Mouse (Mus musculus): ENCODE data around the gene Ccdc39. TPM values are rescaled to one million over a fixed set of nuclear protein-coding genes. Genes with fewer than 3 reads are reported as not detected.

Gene Ccdc39
- polyA plus RNA-seq, 1 experiment from 2014 or later, result 1.9 TPM

GRCm38 (mm10) chr3:33864000-33864540 lies 20.0 kb upstream of the Ccdc39 start:
- no peak for ATAC-seq (replicated peaks; ENCODE audit: extremely low read depth, insufficient read depth, low FRiP score)
- H3K4me2 ChIP-seq (ENCODE audit: low read depth, low read length), result no peak overlapping the region
- H3K4me1 ChIP-seq (ENCODE audit: control insufficient read depth, insufficient read depth, low read length), result no peaks in the 10 kb centered on the region
- no peaks in the 10 kb centered on the region for H3K9me3 ChIP-seq (replicated peaks; ENCODE audit: control insufficient read depth, low read length)
- no peaks in the 10 kb centered on the region for H3K27me3 ChIP-seq (ENCODE audit: control insufficient read depth, insufficient read depth, low read length)
- no peak overlapping the region for H3K4me3 ChIP-seq (ENCODE audit: low read length)
- no peak overlapping the region for H3K27ac ChIP-seq (ENCODE audit: low read length)
- H3K9ac ChIP-seq (ENCODE audit: low read length), result no peak overlapping the region
- H3K36me3 ChIP-seq (ENCODE audit: control insufficient read depth, insufficient read depth), result no peaks in the 10 kb centered on the region

DNA sequence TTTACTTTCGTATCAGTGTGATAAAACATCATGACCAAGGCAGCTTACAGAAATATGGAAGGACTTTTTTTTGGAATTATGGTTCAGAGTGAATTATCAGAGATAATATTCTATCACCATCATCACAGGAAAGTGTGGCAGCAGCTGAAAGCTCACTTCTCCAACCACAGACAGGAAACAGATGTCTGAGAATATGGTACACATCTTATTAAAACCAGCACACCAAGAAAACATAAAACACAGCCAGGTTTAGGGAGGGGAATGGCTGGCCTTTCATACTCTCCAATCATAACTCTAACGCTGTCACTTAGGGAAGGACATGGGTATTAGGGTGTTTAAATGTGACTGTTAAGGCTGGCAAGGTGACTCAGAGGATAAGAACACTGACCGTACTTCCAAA lies 14.8 kb upstream of the Ccdc39 start:
- no peak for ATAC-seq (replicated peaks; ENCODE audit: extremely low read depth, insufficient read depth, low FRiP score)
- H3K36me3 ChIP-seq (ENCODE audit: control insufficient read depth, insufficient read depth), result no peaks in the 10 kb centered on the region
- no peaks in the 10 kb centered on the region for H3K27me3 ChIP-seq (ENCODE audit: control insufficient read depth, insufficient read depth, low read length)
- no peak overlapping the region for H3K27ac ChIP-seq (ENCODE audit: low read length)
- H3K4me3 ChIP-seq (ENCODE audit: low read length), result no peak overlapping the region
- H3K9ac ChIP-seq (ENCODE audit: low read length), result no peak overlapping the region
- WGBS, result 73% methylated on average over 3 of the region's 3 CpGs
- no peaks in the 10 kb centered on the region for H3K4me1 ChIP-seq (ENCODE audit: control insufficient read depth, insufficient read depth, low read length)
- H3K4me2 ChIP-seq (ENCODE audit: low read depth, low read length), result no peak overlapping the region
- no peaks in the 10 kb centered on the region for H3K9me3 ChIP-seq (replicated peaks; ENCODE audit: control insufficient read depth, low read length)

DNA sequence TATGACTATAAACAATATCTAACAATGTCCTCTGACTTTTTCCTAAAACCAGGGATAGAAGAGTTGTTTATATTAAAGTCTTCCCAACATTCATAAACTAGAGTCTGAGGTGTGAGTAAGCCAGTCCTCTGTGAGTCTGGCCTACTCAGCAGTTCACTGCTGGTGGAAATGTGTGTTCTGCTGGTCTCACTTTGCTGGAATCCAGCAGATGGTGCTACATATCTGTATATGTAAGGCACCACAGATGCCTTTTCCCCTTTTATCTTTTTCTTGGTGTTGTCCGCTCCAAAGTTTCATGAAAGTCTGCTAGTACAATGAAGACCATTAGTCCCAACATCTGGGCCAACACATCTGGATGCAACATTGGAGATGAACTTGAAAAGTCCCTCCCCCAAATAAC lies 9.0 kb upstream of the Ccdc39 start:
- H3K9me3 ChIP-seq (replicated peaks; ENCODE audit: control insufficient read depth, low read length), result no peaks in the 10 kb centered on the region
- H3K27me3 ChIP-seq (ENCODE audit: control insufficient read depth, insufficient read depth, low read length), result no peaks in the 10 kb centered on the region
- no peak overlapping the region for H3K9ac ChIP-seq (ENCODE audit: low read length)
- H3K4me3 ChIP-seq (ENCODE audit: low read length), result no peak overlapping the region
- no peaks in the 10 kb centered on the region for H3K4me1 ChIP-seq (ENCODE audit: control insufficient read depth, insufficient read depth, low read length)
- H3K4me2 ChIP-seq (ENCODE audit: low read depth, low read length), result no peak overlapping the region
- no peaks in the 10 kb centered on the region for H3K36me3 ChIP-seq (ENCODE audit: control insufficient read depth, insufficient read depth)
- 46% methylated on average over 1 of the region's 1 CpGs for WGBS
- no peak overlapping the region for H3K27ac ChIP-seq (ENCODE audit: low read length)
- no peak for ATAC-seq (replicated peaks; ENCODE audit: extremely low read depth, insufficient read depth, low FRiP score)

GRCm38 (mm10) chr3:33850856-33851255 lies 6.7 kb upstream of the Ccdc39 start:
- H3K27me3 ChIP-seq (ENCODE audit: control insufficient read depth, insufficient read depth, low read length), result no peaks in the 10 kb centered on the region
- H3K27ac ChIP-seq (ENCODE audit: low read length), result no peak overlapping the region
- WGBS, result 70% methylated on average over 4 of the region's 4 CpGs
- H3K4me2 ChIP-seq (ENCODE audit: low read depth, low read length), result no peak overlapping the region
- no peak overlapping the region for H3K9ac ChIP-seq (ENCODE audit: low read length)
- no peaks in the 10 kb centered on the region for H3K36me3 ChIP-seq (ENCODE audit: control insufficient read depth, insufficient read depth)
- H3K4me1 ChIP-seq (ENCODE audit: control insufficient read depth, insufficient read depth, low read length), result no peaks in the 10 kb centered on the region
- no peak overlapping the region for H3K4me3 ChIP-seq (ENCODE audit: low read length)
- no peaks in the 10 kb centered on the region for H3K9me3 ChIP-seq (replicated peaks; ENCODE audit: control insufficient read depth, low read length)
- no peak for ATAC-seq (replicated peaks; ENCODE audit: extremely low read depth, insufficient read depth, low FRiP score)

DNA sequence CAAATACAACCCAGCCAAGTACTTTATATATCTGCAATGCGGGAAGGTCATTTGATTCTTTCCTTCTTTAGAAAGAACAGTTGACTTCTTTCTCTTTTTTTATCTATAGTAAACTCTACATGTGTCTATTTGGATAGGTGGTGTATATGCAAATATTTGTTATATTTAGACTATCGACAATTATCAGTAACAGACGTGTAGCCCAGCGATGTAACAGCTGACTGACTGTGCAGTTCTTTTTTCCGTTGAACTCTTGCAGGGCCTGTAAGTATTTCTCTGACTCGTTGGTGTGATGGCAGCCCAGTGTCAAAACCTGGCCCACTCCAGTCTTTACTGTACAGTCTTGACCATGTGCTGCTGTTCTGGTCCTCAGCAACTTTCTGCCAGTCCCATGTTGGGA lies 2.5 kb upstream of the Ccdc39 start:
- WGBS, result 62% methylated on average over 6 of the region's 6 CpGs
- no peaks in the 10 kb centered on the region for H3K36me3 ChIP-seq (ENCODE audit: control insufficient read depth, insufficient read depth)
- no peak overlapping the region for H3K9ac ChIP-seq (ENCODE audit: low read length)
- H3K4me2 ChIP-seq (ENCODE audit: low read depth, low read length), result no peak overlapping the region
- no peak overlapping the region for H3K27ac ChIP-seq (ENCODE audit: low read length)
- H3K9me3 ChIP-seq (replicated peaks; ENCODE audit: control insufficient read depth, low read length), result no peaks in the 10 kb centered on the region
- H3K4me3 ChIP-seq (ENCODE audit: low read length), result no peak overlapping the region
- ATAC-seq (replicated peaks; ENCODE audit: extremely low read depth, insufficient read depth, low FRiP score), result no peak
- no peaks in the 10 kb centered on the region for H3K27me3 ChIP-seq (ENCODE audit: control insufficient read depth, insufficient read depth, low read length)
- peaks cover 3% of the 10 kb centered on the region; the same call in 1 of the 2 replicates for H3K4me1 ChIP-seq (ENCODE audit: control insufficient read depth, insufficient read depth, low read length)

GRCm38 (mm10) chr3:33838877-33839276 lies 5.2 kb downstream of the Ccdc39 start:
- whole genome bisulfite sequencing, result 40% methylated on average over 10 of the region's 10 CpGs

GRCm38 (mm10) chr3:33836576-33836975 lies 7.5 kb downstream of the Ccdc39 start:
- no peak for ATAC-seq (replicated peaks; ENCODE audit: extremely low read depth, insufficient read depth, low FRiP score)
- 0 out of 2 replicates have a peak, but pooled peaks cover 2% of the 10 kb centered on the region for H3K9me3 ChIP-seq (replicated peaks; ENCODE audit: control insufficient read depth, low read length)
- 84% methylated on average over 13 of the region's 13 CpGs for WGBS

More at GRCm38 (mm10) chr3:33838877-33839276, 5.2 kb downstream of the Ccdc39 start:
- no peak for ATAC-seq (replicated peaks; ENCODE audit: extremely low read depth, insufficient read depth, low FRiP score)
- Histone ChIP-seq H3K4me2 (ENCODE audit: low read depth, low read length) (peak overlapping the region; percentile 50), H3K27me3 (ENCODE audit: control insufficient read depth, insufficient read depth, low read length) (no peaks in the 10 kb centered on the region), H3K36me3 (ENCODE audit: control insufficient read depth, insufficient read depth) (no peaks in the 10 kb centered on the region), H3K27ac (ENCODE audit: low read length) (no peak overlapping the region), H3K9ac (ENCODE audit: low read length) (no peak overlapping the region), H3K4me3 (ENCODE audit: low read length) (peak overlapping the region; percentile 25), H3K4me1 (ENCODE audit: control insufficient read depth, insufficient read depth, low read length) (peaks cover 6% of the 10 kb centered on the region; the same call in 1 of the 2 replicates), H3K9me3 (replicated peaks; ENCODE audit: control insufficient read depth, low read length) (0 out of 2 replicates have a peak, but pooled peaks cover 2% of the 10 kb centered on the region)

GRCm38 (mm10) chr3:33832351-33832750 lies 11.8 kb downstream of the Ccdc39 start:
- no peaks in the 10 kb centered on the region for H3K9me3 ChIP-seq (replicated peaks; ENCODE audit: control insufficient read depth, low read length)
- no peak overlapping the region for H3K4me2 ChIP-seq (ENCODE audit: low read depth, low read length)
- no peak for ATAC-seq (replicated peaks; ENCODE audit: extremely low read depth, insufficient read depth, low FRiP score)
- peaks cover 3% of the 10 kb centered on the region; the same call in 1 of the 2 replicates for H3K4me1 ChIP-seq (ENCODE audit: control insufficient read depth, insufficient read depth, low read length)
- no peak overlapping the region for H3K4me3 ChIP-seq (ENCODE audit: low read length)
- WGBS, result 77% methylated on average over 10 of the region's 10 CpGs
- H3K27me3 ChIP-seq (ENCODE audit: control insufficient read depth, insufficient read depth, low read length), result no peaks in the 10 kb centered on the region
- H3K9ac ChIP-seq (ENCODE audit: low read length), result no peak overlapping the region
- no peak overlapping the region for H3K27ac ChIP-seq (ENCODE audit: low read length)
- H3K36me3 ChIP-seq (ENCODE audit: control insufficient read depth, insufficient read depth), result no peaks in the 10 kb centered on the region

More at GRCm38 (mm10) chr3:33836576-33836975, 7.5 kb downstream of the Ccdc39 start:
- H3K27ac ChIP-seq (ENCODE audit: low read length), result no peak overlapping the region
- no peak overlapping the region for H3K4me3 ChIP-seq (ENCODE audit: low read length)
- no peak overlapping the region for H3K4me2 ChIP-seq (ENCODE audit: low read depth, low read length)
- peaks cover 3% of the 10 kb centered on the region; the same call in 1 of the 2 replicates for H3K4me1 ChIP-seq (ENCODE audit: control insufficient read depth, insufficient read depth, low read length)
- no peaks in the 10 kb centered on the region for H3K27me3 ChIP-seq (ENCODE audit: control insufficient read depth, insufficient read depth, low read length)
- no peak overlapping the region for H3K9ac ChIP-seq (ENCODE audit: low read length)
- H3K36me3 ChIP-seq (ENCODE audit: control insufficient read depth, insufficient read depth), result no peaks in the 10 kb centered on the region

DNA sequence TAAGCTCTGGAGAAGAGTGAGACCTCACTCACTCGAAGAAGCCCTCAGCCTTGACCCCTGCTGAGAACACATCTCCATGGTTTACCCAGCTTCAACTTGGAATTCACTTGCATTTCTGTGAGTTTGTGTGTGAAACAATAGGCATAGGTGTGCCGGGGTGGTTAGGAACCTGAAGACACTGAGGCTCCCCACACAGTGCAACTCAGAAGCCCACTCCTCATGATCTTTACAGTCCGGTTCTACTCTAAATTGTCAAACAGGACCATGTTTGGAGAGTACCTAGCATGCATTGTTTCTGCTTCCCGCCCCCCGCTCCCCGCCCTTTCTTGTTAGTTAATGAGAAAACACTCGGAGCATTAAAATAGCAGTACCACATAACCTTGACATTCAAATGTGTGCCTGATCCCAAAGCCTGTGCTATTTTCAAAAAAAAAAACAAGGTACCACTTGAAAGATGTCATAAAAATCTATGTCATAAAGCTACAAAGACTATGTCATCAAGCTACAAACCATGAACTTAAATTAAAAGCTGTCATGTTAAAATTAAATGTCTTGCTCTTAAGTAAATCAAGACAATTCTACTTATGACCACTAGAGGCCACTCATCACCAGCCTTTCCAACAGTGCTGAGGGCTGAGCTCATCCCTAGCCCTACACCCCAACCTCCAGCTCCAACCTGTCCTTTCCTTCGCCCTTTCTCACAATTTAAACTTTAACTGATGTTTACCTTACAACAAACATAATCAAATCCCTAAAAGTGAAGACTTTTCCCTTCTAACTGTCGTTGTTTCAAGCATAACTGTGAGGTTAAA lies 19.8 kb downstream of the Ccdc39 start:
- no peaks in the 10 kb centered on the region for H3K36me3 ChIP-seq (ENCODE audit: control insufficient read depth, insufficient read depth)
- no peak overlapping the region for H3K9ac ChIP-seq (ENCODE audit: low read length)
- no peak overlapping the region for H3K4me2 ChIP-seq (ENCODE audit: low read depth, low read length)
- no peaks in the 10 kb centered on the region for H3K4me1 ChIP-seq (ENCODE audit: control insufficient read depth, insufficient read depth, low read length)
- no peak overlapping the region for H3K4me3 ChIP-seq (ENCODE audit: low read length)
- no peaks in the 10 kb centered on the region for H3K27me3 ChIP-seq (ENCODE audit: control insufficient read depth, insufficient read depth, low read length)
- no peaks in the 10 kb centered on the region for H3K9me3 ChIP-seq (replicated peaks; ENCODE audit: control insufficient read depth, low read length)
- no peak overlapping the region for H3K27ac ChIP-seq (ENCODE audit: low read length)
- WGBS, result 43% methylated on average over 9 of the region's 9 CpGs
- no peak; the same call in 1 of the 2 replicates for ATAC-seq (replicated peaks; ENCODE audit: extremely low read depth, insufficient read depth, low FRiP score)

All from heart, embryonic 16.5 days (tissue).